Mouse (Mus musculus) testis, adult 2 months (tissue): ENCODE data around the gene Wnt5b.

Source experiments
- CTCF ChIP-seq: fragments of 200-500 bp; IDR thresholded peaks from 2 replicates; pipeline ENCODE4 v1.5.1; 2012; ENCODE audit warnings: low read depth, mild to moderate bottlenecking, inconsistent platforms, low read length, moderate library complexity; ENCODE audit not compliant: control insufficient read depth, insufficient read depth, insufficient replicate concordance
- POLR2A ChIP-seq: fragments of 200-500 bp; IDR thresholded peaks from 2 replicates; pipeline ENCODE4 v1.6.1; 2012; ENCODE audit warnings: low read depth, mild to moderate bottlenecking, inconsistent platforms, low read length, moderate library complexity; ENCODE audit not compliant: control insufficient read depth

DNA sequence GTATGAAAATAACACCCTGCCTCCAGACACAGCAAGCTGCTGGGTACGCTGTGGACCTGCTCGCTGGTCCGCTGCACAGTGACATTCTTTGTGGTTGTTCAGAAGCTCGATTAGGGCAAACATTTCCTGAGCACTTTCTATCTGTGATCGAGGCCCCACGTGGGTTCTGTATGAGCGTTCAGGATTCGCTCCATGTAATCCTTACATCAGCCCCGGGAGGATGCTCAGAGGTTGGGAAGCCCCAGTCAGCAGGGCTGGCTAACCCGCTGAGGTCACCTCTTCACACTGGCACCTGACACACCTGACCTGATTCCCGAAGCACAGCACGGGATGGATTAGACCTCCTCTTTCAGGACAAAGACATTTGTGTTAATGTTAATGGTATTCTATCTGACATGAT, 8.3 kb downstream of the Wnt5b start:
- no peak for TF ChIP-seq CTCF
- TF ChIP-seq POLR2A = no peak
